Mouse (Mus musculus) hindbrain, embryonic 15.5 days (tissue): ENCODE results near the gene Cpn1. TPM values are rescaled to one million over a fixed set of nuclear protein-coding genes. Genes with fewer than 3 reads are reported as not detected.

ENCODE experiments used
- ATAC-seq: fragments of 200-750 bp; cut with Nextera tagmentation; 2 replicates; pipeline ENCODE4 v1.8.0; 2017; ENCODE audit warnings: low read depth, moderate number of reproducible peaks, moderate TSS enrichment; ENCODE audit not compliant: low FRiP score
- H3K27ac ChIP-seq: fragments of 300-500 bp; sonication (generic); replicated peaks from 2 replicates; pipeline ENCODE4 v1.5.1; 2015; ENCODE audit warnings: mild to moderate bottlenecking, inconsistent platforms
- H3K27me3 ChIP-seq: fragments of 300-500 bp; sonication (generic); 2 replicates; pipeline ENCODE4 v1.6.1; 2015; ENCODE audit warnings: control low read depth, inconsistent platforms
- H3K36me3 ChIP-seq: fragments of 300-500 bp; sonication (generic); 2 replicates; pipeline ENCODE4 v1.6.1; 2015; ENCODE audit warnings: control low read depth, inconsistent platforms
- H3K4me1 ChIP-seq: fragments of 300-500 bp; sonication (generic); replicated peaks from 2 replicates; pipeline ENCODE4 v1.6.1; 2015; ENCODE audit warnings: control low read depth, inconsistent platforms
- H3K4me2 ChIP-seq: fragments of 300-500 bp; sonication (generic); 2 replicates; pipeline ENCODE4 v1.6.1; 2015; ENCODE audit warnings: moderate library complexity, mild to moderate bottlenecking, inconsistent platforms
- H3K4me3 ChIP-seq: fragments of 300-500 bp; sonication (generic); 2 replicates; pipeline ENCODE4 v1.5.1; 2015; ENCODE audit warnings: mild to moderate bottlenecking, inconsistent platforms
- H3K9ac ChIP-seq: fragments of 300-500 bp; sonication (generic); 2 replicates; pipeline ENCODE4 v1.6.1; 2015; ENCODE audit warnings: inconsistent platforms
- H3K9me3 ChIP-seq: fragments of 300-500 bp; sonication (generic); 2 replicates; pipeline ENCODE4 v1.6.1; 2016; ENCODE audit warnings: control low read depth, inconsistent platforms
- whole genome bisulfite sequencing: fragments of 180-500 bp; shearing (Covaris S2); methylation state at CpG from one replicate; pipeline ENCODE4 v1.1.7; 2015; 5-methylcytosine and 5-hydroxymethylcytosine counted together
- polyA plus RNA-seq: library from polyadenylated mRNA; unstranded; fragments of >200 nt; fragmentation: Nextera tagmentation; extraction: Ambion mirVana; gene quantifications from 2 replicates; pipeline ENCODE4 v1.2.1, GENCODE M21; 2015

Gene Cpn1
- 0.25 and 0.26 TPM in 2 replicates for polyA plus RNA-seq

DNA sequence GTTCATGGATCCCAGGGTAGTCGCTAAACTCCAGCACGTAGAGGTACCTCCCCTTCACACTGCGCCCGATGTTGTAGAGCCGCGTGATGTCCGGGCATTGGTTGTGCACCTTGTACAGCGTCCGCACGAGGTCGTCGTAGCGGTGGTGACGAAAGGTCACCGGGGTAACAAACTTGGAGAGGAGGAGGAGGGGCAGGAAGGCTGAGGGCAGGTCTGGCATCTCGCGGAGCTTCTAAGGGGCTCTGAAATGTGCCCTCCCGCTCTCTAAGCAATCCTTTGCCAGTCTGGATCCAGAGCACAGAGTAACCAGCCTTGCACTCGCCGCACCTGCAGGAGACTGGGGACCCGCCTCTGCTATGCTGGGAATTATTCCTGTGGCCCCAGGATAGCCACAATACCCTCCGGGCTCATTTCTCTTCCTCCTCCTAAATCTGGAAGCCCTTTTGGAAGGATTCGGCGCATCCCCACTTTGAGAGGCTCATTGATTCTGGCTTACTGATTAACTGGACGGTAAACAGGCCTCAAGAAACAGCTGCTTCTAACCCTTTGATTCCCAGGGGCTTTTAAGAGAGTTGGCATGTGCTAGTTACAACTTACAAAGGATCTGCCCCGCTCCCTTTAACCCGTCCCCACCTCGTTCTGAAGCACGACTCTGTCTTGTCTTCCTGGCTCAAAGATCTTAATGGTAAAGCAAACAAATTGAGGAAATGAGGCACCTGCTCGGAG is at the start of gene Cpn1:
Gene Cpn1 (minus strand): TSS at position 488 of the 726 bp plus-strand sequence.
- Histone ChIP-seq H3K4me2 (peak within 1 kb of the TSS; percentile 51), H3K36me3 (no peaks in the 10 kb centered on the region), H3K4me3 (peak within 1 kb of the TSS; percentile 20), H3K27ac (no peak within 1 kb of the TSS), H3K9ac (no peak within 1 kb of the TSS), H3K9me3 (no peaks in the 10 kb centered on the region), H3K4me1 (peaks cover 9% of the 10 kb centered on the region), H3K27me3 (0 out of 2 replicates have a peak, but pooled peaks cover 4% of the 10 kb centered on the region)
- 11% methylated on average over 30 of the region's 30 CpGs for WGBS
- ATAC-seq, result no peak

DNA sequence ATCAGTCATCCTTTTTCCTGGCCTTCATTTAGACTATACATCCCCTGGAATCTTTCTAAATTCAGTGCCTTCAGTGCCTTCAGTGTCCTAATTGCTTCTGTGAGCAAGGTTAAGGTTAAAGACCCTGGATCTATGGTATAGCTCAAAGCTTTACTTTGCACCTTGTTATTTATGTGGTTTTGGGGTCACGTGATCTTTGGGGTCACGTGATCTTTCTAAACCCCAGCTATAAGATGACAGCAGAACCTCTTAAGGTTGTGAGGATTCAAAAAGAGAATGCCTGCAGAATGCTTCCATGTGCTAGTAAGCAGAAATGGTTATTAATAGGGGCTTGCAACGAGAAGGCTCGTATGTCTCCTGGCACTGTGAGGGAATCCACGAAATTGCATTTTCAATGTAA is 47.0 kb upstream of the Cpn1 start:
- WGBS, result 86% methylated on average over 5 of the region's 5 CpGs
- H3K36me3 ChIP-seq, result peaks cover 26% of the 10 kb centered on the region
- no peak overlapping the region for H3K9ac ChIP-seq
- ATAC-seq, result no peak
- H3K4me3 ChIP-seq, result no peak overlapping the region
- H3K4me1 ChIP-seq, result no peaks in the 10 kb centered on the region
- no peak overlapping the region for H3K4me2 ChIP-seq
- H3K27me3 ChIP-seq, result no peaks in the 10 kb centered on the region
- no peaks in the 10 kb centered on the region for H3K9me3 ChIP-seq
- H3K27ac ChIP-seq, result no peak overlapping the region

DNA sequence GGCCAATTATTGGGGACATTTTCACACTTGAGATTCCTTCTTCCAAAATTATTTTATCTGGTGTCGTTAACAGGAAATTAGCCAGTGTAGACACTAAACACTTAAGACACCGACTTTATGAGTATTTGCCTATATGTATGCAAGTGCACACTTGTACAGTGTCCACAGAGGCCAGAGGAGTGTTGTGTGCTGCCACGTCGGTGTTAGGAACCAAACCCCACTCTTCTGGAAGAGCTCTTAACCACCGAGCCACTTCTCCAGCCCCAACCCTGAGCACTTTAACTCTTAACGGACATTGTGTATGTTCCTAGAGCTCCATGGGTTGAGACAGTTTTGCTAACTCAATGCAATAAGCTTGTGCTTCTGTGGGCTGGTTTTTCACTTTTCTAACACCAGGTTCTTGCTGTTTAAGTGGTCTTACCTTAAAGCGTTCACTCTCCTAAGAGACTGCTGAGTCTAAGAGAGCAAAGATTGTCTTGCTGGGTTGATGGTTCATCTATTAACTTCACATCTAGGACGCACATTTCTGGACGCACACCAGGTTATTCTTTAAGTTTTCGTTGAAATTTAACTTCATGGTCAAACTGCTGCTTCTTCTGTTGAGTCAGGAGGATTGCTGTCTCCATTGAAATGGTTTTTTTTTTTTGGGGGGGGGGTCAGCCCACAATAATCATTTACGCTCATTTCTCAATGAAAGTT is 45.8 kb upstream of the Cpn1 start:
- H3K36me3 ChIP-seq, result peaks cover 18% of the 10 kb centered on the region
- WGBS, result 94% methylated on average over 11 of the region's 11 CpGs
- no peak overlapping the region for H3K27ac ChIP-seq
- ATAC-seq, result no peak
- H3K4me1 ChIP-seq, result no peaks in the 10 kb centered on the region
- no peak overlapping the region for H3K4me3 ChIP-seq
- H3K9ac ChIP-seq, result no peak overlapping the region
- no peaks in the 10 kb centered on the region for H3K27me3 ChIP-seq
- H3K9me3 ChIP-seq, result no peaks in the 10 kb centered on the region
- H3K4me2 ChIP-seq, result no peak overlapping the region

DNA sequence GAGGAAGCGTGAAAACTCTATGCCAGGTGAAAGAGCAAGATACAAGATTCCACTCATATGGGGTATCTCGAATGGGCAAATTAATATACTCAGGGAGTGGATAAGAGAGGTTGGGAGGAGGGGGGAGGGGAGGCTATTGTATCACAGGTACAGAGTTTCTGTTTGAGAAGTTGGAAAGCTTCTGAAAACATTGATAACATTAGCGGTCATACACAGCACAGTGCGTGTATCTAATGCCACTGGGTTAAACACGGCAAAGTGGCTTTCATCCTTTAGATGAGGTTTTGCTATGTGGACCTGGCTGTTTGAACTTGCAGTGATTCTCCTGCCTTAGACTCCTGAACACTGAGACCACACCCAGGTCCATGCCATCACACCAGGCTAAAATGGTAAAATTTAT is 43.7 kb upstream of the Cpn1 start:
- Histone ChIP-seq H3K36me3 (0 out of 2 replicates have a peak, but pooled peaks cover 5% of the 10 kb centered on the region), H3K4me2 (no peak overlapping the region), H3K9me3 (no peaks in the 10 kb centered on the region), H3K27me3 (no peaks in the 10 kb centered on the region), H3K4me3 (no peak overlapping the region), H3K9ac (no peak overlapping the region), H3K27ac (no peak overlapping the region), H3K4me1 (no peaks in the 10 kb centered on the region)
- no peak for ATAC-seq
- 96% methylated on average over 5 of the region's 5 CpGs for WGBS

DNA sequence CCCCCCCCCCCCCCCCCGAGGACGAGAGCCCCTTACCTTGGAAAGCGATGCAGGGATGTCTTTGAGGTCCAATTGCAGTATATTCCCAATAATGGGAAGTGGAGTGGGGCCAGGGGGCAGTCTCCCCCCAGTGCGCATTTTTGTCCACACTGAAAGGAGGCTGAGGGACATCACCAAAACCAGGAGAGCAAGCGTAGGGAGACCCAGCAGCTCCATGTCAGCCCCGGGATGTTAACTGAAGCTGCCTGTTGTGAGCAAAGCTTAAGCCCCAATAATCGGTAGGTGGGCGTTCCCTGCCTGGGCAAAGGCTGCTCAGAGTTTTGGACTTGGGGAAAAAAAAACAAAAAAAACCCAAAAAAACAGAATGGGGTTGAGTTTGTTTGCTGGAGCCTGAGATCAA is 42.6 kb upstream of the Cpn1 start, which contains the start of gene Cyp2c23:
Gene Cyp2c23 (minus strand): TSS at position 237 of the 400 bp plus-strand sequence.
- 69% methylated on average over 7 of the region's 8 CpGs for WGBS
- Histone ChIP-seq H3K27me3 (no peaks in the 10 kb centered on the region), H3K9ac (no peak within 1 kb of the TSS), H3K36me3 (0 out of 2 replicates have a peak, but pooled peaks cover 2% of the 10 kb centered on the region), H3K4me1 (no peaks in the 10 kb centered on the region), H3K4me3 (no peak within 1 kb of the TSS), H3K9me3 (no peaks in the 10 kb centered on the region), H3K4me2 (no peak within 1 kb of the TSS), H3K27ac (no peak within 1 kb of the TSS)
- ATAC-seq, result no peak

DNA sequence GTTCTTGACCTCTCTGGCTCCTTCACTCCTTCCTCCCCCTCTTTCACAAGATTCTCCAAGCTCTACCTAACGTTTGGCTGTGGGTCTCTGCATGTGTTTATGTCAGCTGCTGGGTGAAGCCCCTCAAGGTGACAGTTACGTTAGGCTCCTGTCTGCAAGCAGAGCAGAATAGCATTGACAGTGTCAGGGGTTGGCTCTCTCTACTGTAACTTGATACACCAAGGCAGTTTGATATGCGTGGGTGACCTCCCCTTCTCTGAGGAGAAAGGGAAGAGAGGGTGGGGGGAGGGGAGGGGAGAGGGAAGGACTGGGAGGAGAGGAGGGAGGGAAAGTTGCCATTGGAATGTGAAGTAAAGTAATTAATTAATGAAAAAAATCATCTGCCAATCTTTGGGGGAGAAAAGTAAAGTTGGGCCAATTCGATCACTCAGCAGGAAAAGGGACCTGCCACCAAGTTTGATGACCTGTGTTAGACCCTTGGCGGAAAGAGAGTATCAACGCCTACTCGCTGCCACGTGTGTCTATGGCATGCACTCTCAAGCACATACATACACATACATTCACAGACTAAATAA is 40.7 kb upstream of the Cpn1 start:
- no peak for ATAC-seq
- Histone ChIP-seq H3K4me1 (no peaks in the 10 kb centered on the region), H3K27me3 (no peaks in the 10 kb centered on the region), H3K4me3 (no peak overlapping the region), H3K27ac (no peak overlapping the region), H3K4me2 (no peak overlapping the region), H3K9me3 (no peaks in the 10 kb centered on the region), H3K9ac (no peak overlapping the region), H3K36me3 (no peaks in the 10 kb centered on the region)
- WGBS, result 65% methylated on average over 8 of the region's 8 CpGs

DNA sequence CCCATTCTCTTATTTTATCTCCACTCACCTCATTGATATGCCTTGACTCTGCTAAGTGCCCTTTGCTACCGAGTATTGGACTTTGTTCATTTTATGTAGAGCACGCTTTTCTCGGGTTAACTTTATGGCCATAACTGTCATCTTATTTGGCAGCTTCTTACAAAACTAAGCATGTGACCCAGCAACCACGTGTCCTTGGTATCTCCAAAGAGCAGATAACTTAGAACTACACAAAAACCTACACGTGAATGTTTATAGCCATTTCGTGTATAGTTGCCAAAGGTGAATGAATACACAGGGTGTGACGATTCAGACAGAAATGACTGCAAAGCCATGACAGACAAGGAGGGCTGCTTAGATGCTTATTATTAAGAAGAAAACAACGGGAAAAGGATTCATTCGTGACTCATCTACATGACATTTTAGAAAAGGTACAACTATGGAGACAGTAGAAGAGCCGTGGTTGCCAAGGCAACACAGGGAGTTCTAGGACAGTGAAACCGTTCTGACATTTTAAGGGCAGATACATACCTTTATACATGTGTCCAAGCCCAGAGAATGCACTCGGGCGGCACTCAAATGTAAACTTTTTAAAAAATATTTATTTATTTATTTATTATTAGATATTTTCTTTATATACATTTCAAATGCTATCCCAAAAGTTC is 38.7 kb upstream of the Cpn1 start:
- H3K4me1 ChIP-seq, result no peaks in the 10 kb centered on the region
- H3K4me3 ChIP-seq, result no peak overlapping the region
- H3K9me3 ChIP-seq, result no peaks in the 10 kb centered on the region
- 90% methylated on average over 13 of the region's 13 CpGs for WGBS
- no peak overlapping the region for H3K9ac ChIP-seq
- no peak overlapping the region for H3K27ac ChIP-seq
- H3K36me3 ChIP-seq, result no peaks in the 10 kb centered on the region
- H3K27me3 ChIP-seq, result no peaks in the 10 kb centered on the region
- ATAC-seq, result no peak
- no peak overlapping the region for H3K4me2 ChIP-seq

DNA sequence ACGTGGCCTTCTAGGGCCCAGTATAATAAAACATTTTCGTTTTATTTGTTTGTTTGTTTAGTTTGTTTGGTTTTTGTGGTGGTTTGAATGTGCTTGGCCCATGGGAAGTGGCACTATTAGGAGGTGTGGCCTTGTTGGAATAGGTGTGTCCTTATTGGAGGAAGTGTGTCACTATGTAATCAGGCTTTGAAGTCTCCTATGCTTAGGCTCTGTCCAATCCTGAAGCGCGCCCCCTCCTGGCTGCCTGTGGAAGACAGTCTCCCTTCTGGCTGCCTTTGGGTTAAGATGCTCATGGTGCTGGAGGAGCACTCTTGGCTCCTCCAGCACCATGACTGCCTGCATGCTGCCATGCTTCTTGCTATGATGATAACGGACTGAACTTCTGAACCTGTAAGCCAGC is 36.7 kb upstream of the Cpn1 start:
- Histone ChIP-seq H3K27ac (no peak overlapping the region), H3K9ac (no peak overlapping the region), H3K9me3 (no peaks in the 10 kb centered on the region), H3K36me3 (no peaks in the 10 kb centered on the region), H3K4me2 (no peak overlapping the region), H3K4me3 (no peak overlapping the region), H3K4me1 (no peaks in the 10 kb centered on the region), H3K27me3 (no peaks in the 10 kb centered on the region)
- 68% methylated on average over 5 of the region's 5 CpGs for WGBS
- no peak for ATAC-seq

DNA sequence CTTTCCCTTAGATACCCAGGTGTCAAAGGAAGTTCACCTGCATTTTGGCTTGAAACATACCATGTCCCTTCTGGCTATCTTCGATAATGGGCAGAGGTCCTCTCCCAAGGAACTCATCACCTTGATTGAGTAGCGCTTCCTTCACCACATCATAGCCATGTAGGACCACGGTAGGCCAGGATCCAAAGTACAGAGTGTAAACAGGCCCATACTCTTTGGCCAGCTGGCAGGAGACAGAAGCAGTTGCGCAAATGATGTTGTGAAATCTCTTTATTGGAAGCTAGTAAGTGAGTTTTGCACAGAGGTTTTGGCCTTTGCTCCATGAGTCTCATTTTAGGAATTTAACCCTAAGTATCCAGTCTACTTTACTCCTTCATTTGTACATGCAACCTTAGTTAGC is 35.1 kb upstream of the Cpn1 start:
- no peak for ATAC-seq
- Histone ChIP-seq H3K4me3 (no peak overlapping the region), H3K9ac (no peak overlapping the region), H3K4me2 (no peak overlapping the region), H3K4me1 (no peaks in the 10 kb centered on the region), H3K27ac (no peak overlapping the region), H3K27me3 (no peaks in the 10 kb centered on the region), H3K9me3 (no peaks in the 10 kb centered on the region), H3K36me3 (no peaks in the 10 kb centered on the region)
- 90% methylated on average over 4 of the region's 4 CpGs for WGBS

DNA sequence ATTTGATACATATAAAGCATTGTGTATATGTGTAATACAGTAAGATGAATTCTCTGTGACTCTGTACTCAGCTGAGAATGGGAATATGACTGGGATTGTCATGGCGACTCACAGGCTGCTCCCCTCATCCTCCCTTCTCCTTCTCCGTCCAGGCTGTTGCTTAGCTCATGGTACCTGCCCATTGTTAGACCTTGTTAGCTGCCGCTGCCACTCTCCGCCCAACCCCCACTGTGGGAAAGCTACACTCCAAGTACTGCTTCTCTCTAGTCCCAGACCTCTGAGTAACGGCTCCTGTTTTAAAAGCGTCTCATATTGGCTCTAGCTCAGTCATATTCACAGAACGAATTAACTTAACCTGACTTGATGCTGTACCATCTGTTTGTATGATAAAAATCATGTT is 33.4 kb upstream of the Cpn1 start:
- WGBS, result 61% methylated on average over 7 of the region's 7 CpGs
- Histone ChIP-seq H3K27me3 (no peaks in the 10 kb centered on the region), H3K4me3 (no peak overlapping the region), H3K4me1 (no peaks in the 10 kb centered on the region), H3K9ac (no peak overlapping the region), H3K4me2 (no peak overlapping the region), H3K27ac (no peak overlapping the region), H3K36me3 (no peaks in the 10 kb centered on the region), H3K9me3 (no peaks in the 10 kb centered on the region)
- no peak for ATAC-seq

DNA sequence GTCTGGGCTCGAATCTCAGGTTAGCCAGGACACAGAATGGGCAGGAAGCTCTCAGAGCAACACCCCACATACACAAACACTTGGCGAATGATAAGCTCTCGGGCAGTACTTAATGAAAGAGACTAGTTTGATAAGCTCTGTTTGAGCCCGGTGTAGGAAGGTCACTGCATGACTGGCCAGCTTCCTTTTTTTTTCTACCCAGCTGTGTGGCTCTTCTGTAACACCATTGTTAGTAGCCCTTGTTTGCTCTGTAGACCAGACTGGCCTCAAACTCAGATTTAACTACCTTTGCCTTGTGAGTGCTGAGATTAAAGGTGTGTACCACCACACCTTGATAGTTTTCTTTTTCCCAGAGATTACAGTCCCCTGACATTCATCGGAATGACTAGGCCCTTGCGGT is 27.5 kb upstream of the Cpn1 start:
- H3K4me2 ChIP-seq, result no peak overlapping the region
- WGBS, result 86% methylated on average over 6 of the region's 6 CpGs
- no peak overlapping the region for H3K9ac ChIP-seq
- no peak overlapping the region for H3K27ac ChIP-seq
- H3K9me3 ChIP-seq, result no peaks in the 10 kb centered on the region
- no peaks in the 10 kb centered on the region for H3K27me3 ChIP-seq
- H3K4me1 ChIP-seq, result no peaks in the 10 kb centered on the region
- no peak for ATAC-seq
- no peak overlapping the region for H3K4me3 ChIP-seq
- no peaks in the 10 kb centered on the region for H3K36me3 ChIP-seq

DNA sequence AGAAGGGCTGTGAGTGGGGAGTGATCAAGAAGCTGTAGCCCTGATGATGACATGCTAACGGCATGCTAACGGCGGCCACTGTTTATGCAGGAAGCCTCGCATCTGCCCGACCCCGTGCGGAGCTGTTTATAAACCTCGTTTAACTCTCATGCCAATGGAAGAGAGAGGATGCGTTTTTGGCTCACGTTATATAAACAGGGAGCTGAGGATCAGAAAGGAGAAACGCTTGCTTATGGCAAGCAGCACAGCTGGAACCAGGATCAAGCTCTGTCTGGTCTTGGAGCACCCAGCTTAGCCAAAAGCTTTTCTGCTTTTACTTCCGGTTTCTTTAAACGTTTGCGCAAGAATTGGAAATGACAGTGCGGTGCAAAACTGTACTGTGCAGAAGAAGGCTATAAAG is 22.4 kb upstream of the Cpn1 start:
- Histone ChIP-seq H3K9ac (no peak overlapping the region), H3K36me3 (no peaks in the 10 kb centered on the region), H3K4me1 (no peaks in the 10 kb centered on the region), H3K27ac (no peak overlapping the region), H3K4me2 (no peak overlapping the region), H3K9me3 (no peaks in the 10 kb centered on the region), H3K27me3 (no peaks in the 10 kb centered on the region), H3K4me3 (no peak overlapping the region)
- 74% methylated on average over 15 of the region's 15 CpGs for WGBS
- no peak for ATAC-seq
